In genomic region chr13:92274274-92275198, GRCm38 (mm10) we compare ENCODE assay signal across 8 mouse cellular contexts. TPM values are rescaled to one million over a fixed set of nuclear protein-coding genes. Genes with fewer than 3 reads are reported as not detected.
A peak's percentile ranks its signal among the peaks of the same experiment; 100 is the strongest.
DNase-seq lines count a peak whose midpoint lies in the region; ATAC-seq lines count a peak whose summit lies in the region.

No protein-coding gene starts in this region.

- intact Hi-C loops in heart, postnatal 36 days (cut with DNase I): no loop called here
- intact Hi-C loops in left cerebral cortex, postnatal 10 days (cut with DNase I): no loop called here

- peaks cover 5% of the 10 kb centered on the region; the same call in 1 of the 2 replicates for H3K36me3 ChIP-seq in embryonic facial prominence, embryonic 13.5 days
- peaks cover 30% of the 10 kb centered on the region for H3K36me3 ChIP-seq in embryonic facial prominence, embryonic 10.5 days (replicated peaks)

- peak overlapping the region; percentile 49; the same call in 1 of the 2 replicates for H3K27ac ChIP-seq in embryonic facial prominence, embryonic 13.5 days
- H3K27ac ChIP-seq in embryonic facial prominence, embryonic 10.5 days (replicated peaks): no peak overlapping the region

- no peak overlapping the region for H3K9ac ChIP-seq in embryonic facial prominence, embryonic 13.5 days

- WGBS in embryonic facial prominence, embryonic 13.5 days: 44% methylated on average over 14 of the region's 14 CpGs
- 92% methylated on average over 14 of the region's 14 CpGs for WGBS in embryonic facial prominence, embryonic 10.5 days

- peak overlapping the region; percentile 12; the same call in 1 of the 2 replicates for H3K4me2 ChIP-seq in embryonic facial prominence, embryonic 13.5 days

- DNase-seq in embryonic facial prominence, embryonic 10.5 days (ENCODE audit: low spot score): no peak
- peak; percentile 71 for DNase-seq in CD4-positive helper T cell, adult 2 months (ENCODE audit: low read depth, low spot score)
- DNase-seq in heart, postnatal 36 days: peak; percentile 47 to 73
- peak; percentile 62 to 89 for DNase-seq in left cerebral cortex, postnatal 10 days (ENCODE audit: extremely low spot score in 1 of 2, low spot score in 2 of 2)
- DNase-seq in embryo, embryonic 11 days: no peak

- H3K4me3 ChIP-seq in embryonic facial prominence, embryonic 13.5 days: no peak overlapping the region
- no peak overlapping the region for H3K4me3 ChIP-seq in embryonic facial prominence, embryonic 10.5 days

- no peaks in the 10 kb centered on the region for H3K27me3 ChIP-seq in embryonic facial prominence, embryonic 13.5 days
- no peaks in the 10 kb centered on the region for H3K27me3 ChIP-seq in embryonic facial prominence, embryonic 10.5 days (replicated peaks; ENCODE audit: low read depth, poor library complexity, severe bottlenecking)

- no peaks in the 10 kb centered on the region for H3K9me3 ChIP-seq in embryonic facial prominence, embryonic 13.5 days
- no peaks in the 10 kb centered on the region for H3K9me3 ChIP-seq in embryonic facial prominence, embryonic 10.5 days

- H3K4me1 ChIP-seq in embryonic facial prominence, embryonic 13.5 days: peaks cover 14% of the 10 kb centered on the region
- H3K4me1 ChIP-seq in embryonic facial prominence, embryonic 10.5 days: no peaks in the 10 kb centered on the region

- ATAC-seq in embryonic facial prominence, embryonic 13.5 days (ENCODE audit: insufficient number of reproducible peaks, insufficient read depth, low FRiP score, low TSS enrichment, low read depth): peak; percentile 52; the same call in 1 of the 2 replicates
- peak; percentile 70 for ATAC-seq in erythroid progenitor cell, adult 5-6 weeks (replicated peaks; ENCODE audit: low FRiP score, poor library complexity, severe bottlenecking)
- peak; percentile 53; the same call in 1 of the 2 replicates for ATAC-seq in neutrophil, adult 5-6 weeks (ENCODE audit: extremely low read depth, insufficient number of reproducible peaks, low FRiP score, poor library complexity, severe bottlenecking)

RNA-seq across cellular contexts. Expression of gene Gm20379, which starts 31.2 kb away (rescaled TPM):
- 1.3 and 1.9 TPM in 2 replicates for polyA plus RNA-seq in embryonic facial prominence, embryonic 13.5 days (2015; fragmentation: Nextera tagmentation; extraction: Ambion mirVana)
- polyA plus RNA-seq in embryonic facial prominence, embryonic 10.5 days (2016; fragmentation: Nextera tagmentation; extraction: Ambion mirVana): 0.72 and 1.4 TPM in 2 replicates
- total RNA-seq in erythroid progenitor cell, adult 5-6 weeks (2015; ENCODE audit: low replicate concordance): not detected in 2 replicates
- total RNA-seq in erythroid progenitor cell, adult 5-6 weeks (2017; ENCODE audit: low replicate concordance): not detected in 2 replicates
- not detected for total RNA-seq in heart, postnatal 36 days (2021)
- total RNA-seq in left cerebral cortex, postnatal 10 days (2021): not detected
- not detected in 2 replicates for total RNA-seq in neutrophil, adult 5-6 weeks (2017)

Comparison
In these comparisons a context has a peak if more than half of its experiments do, and no peak if none do; other contexts are left out.
1. DNase-seq: peak in CD4-positive helper T cell, adult 2 months (single experiment), heart, postnatal 36 days (2 of 2) and left cerebral cortex, postnatal 10 days (2 of 2); none in embryonic facial prominence, embryonic 10.5 days (single experiment) and embryo, embryonic 11 days (single experiment).
2. Peak in every context shown above with its lines, with median percentiles within 50 percentile points of each other: ATAC-seq.